Mouse (Mus musculus) mouse trophoblast stem cell (cell line): ENCODE results near the gene Siae.

Experiments
- in situ Hi-C, 2 experiments: fragments of 300-500 bp; cut with MseI, MboI; formaldehyde crosslinking; loops; 2 replicates in 1 of 2; 3 replicates in 1 of 2; pipeline ENCODE4 v1.15.1; 2025

The Siae gene

GRCm38 (mm10) chr9:37540701-37541575 lies 14.6 kb upstream of the Siae start:
- in situ Hi-C loops: no loop called here

- in situ Hi-C loops: no loop called here
Observed at GRCm38 (mm10) chr9:37541851-37542642, 13.5 kb upstream of the Siae start.

- in situ Hi-C loops: no loop called here
Observed at GRCm38 (mm10) chr9:37543869-37544440, 11.5 kb upstream of the Siae start.

- in situ Hi-C loops: no loop called here
Observed at GRCm38 (mm10) chr9:37544447-37545165, 10.9 kb upstream of the Siae start.

GRCm38 (mm10) chr9:37545166-37545610 lies 10.3 kb upstream of the Siae start:
- in situ Hi-C loops: no loop called here

GRCm38 (mm10) chr9:37545847-37546452 lies 9.5 kb upstream of the Siae start:
- in situ Hi-C loops: no loop called here

- in situ Hi-C loops: no loop called here
Observed at GRCm38 (mm10) chr9:37546889-37547288, 8.6 kb upstream of the Siae start.

- in situ Hi-C loops: no loop called here
Observed at GRCm38 (mm10) chr9:37550435-37550834, 5.1 kb upstream of the Siae start.

GRCm38 (mm10) chr9:37551751-37552531 lies 3.6 kb upstream of the Siae start:
- in situ Hi-C loops: no loop called here

GRCm38 (mm10) chr9:37552536-37553293 lies 2.8 kb upstream of the Siae start, which contains the start of gene Nrgn:
TSS of gene Nrgn (minus strand) at chr9:37552904.
- in situ Hi-C loops: no loop called here

GRCm38 (mm10) chr9:37554279-37554678 lies 1.2 kb upstream of the Siae start:
- in situ Hi-C loops: no loop called here

GRCm38 (mm10) chr9:37556366-37556765 lies 868 bp downstream of the Siae start:
- in situ Hi-C loops: no loop called here

GRCm38 (mm10) chr9:37560617-37561016 lies 5.1 kb downstream of the Siae start:
- in situ Hi-C loops: no loop called here

GRCm38 (mm10) chr9:37563805-37564204 lies 8.3 kb downstream of the Siae start:
- in situ Hi-C loops: no loop called here

GRCm38 (mm10) chr9:37567019-37567418 lies 11.5 kb downstream of the Siae start:
- in situ Hi-C loops: no loop called here

- in situ Hi-C loops: no loop called here
Observed at GRCm38 (mm10) chr9:37567454-37567853, 12.0 kb downstream of the Siae start.

- in situ Hi-C loops: no loop called here
Observed at GRCm38 (mm10) chr9:37567892-37568604, 12.6 kb downstream of the Siae start.

- in situ Hi-C loops: no loop called here
Observed at GRCm38 (mm10) chr9:37568605-37569214, 13.2 kb downstream of the Siae start.
